Mouse (Mus musculus): ENCODE data around the gene Kmt2d.

Gene Kmt2d

GRCm38 (mm10) chr15:98859319-98860043 lies 11.5 kb downstream of the Kmt2d start:
- no peak for DNase-seq (ENCODE audit: low read depth, low spot score)

- DNase-seq (ENCODE audit: low read depth, low spot score), result no peak
Observed at GRCm38 (mm10) chr15:98854214-98854613, 16.8 kb downstream of the Kmt2d start.

DNA sequence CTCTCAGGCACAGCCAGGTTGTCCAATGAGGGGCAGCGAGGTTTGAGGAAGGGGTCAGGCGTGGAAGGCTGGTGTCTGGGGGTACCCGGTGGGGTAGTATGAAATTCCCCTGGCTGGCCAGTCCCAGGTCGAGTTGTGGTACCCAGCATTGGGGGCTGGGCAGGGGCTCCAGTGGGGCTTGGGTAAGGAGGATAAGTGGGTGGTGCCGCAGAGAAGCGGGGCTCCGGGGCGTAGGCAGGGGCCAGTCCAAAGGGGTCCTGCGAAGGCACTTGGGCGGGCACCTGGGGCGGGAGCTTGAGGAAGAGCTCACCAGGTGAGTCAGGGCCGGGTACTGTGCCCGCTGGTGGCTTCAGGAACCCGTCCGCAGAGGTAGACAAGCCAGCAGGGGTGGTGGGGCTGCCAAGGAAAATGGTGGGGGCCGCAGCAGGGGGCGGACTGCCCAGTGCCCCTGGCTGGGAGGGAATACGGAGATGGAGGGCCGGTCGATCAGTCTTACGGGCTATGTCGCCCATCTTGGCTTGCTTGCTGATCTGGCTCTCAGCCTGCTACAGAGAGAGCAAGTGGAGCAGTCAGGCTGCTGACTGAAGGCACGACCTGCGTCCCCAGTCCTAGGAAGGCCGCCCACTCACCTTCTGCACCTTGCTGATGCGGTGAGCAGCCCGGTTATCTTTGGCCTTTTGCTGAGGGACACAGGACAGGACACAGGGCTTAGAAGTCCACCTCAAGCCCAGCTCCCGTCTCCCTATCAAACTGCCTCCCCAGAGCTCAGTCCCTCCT lies 17.7 kb downstream of the Kmt2d start:
- DNase-seq (ENCODE audit: low read depth, low spot score), result no peak

DNA sequence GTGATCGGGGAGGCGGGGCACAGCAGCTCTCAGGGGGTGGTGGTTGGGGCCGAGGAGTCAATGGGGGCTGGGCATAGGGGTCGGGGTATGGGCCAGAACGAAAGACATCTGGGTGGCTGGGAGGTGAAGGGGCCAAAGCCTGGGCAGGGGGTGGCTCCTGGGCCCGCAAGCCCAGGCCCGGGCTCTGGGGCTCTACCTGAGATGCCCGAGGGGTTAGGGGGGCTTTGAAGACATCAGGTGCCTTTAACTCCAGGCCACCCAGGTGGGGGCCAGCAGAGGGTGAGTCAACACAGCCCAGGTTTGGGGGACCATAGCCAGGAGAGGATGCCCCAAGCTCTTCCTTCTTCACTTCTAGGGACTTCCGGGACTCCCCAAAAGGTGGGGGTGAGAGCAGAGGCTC lies 18.3 kb downstream of the Kmt2d start:
- DNase-seq (ENCODE audit: low read depth, low spot score), result no peak

DNA sequence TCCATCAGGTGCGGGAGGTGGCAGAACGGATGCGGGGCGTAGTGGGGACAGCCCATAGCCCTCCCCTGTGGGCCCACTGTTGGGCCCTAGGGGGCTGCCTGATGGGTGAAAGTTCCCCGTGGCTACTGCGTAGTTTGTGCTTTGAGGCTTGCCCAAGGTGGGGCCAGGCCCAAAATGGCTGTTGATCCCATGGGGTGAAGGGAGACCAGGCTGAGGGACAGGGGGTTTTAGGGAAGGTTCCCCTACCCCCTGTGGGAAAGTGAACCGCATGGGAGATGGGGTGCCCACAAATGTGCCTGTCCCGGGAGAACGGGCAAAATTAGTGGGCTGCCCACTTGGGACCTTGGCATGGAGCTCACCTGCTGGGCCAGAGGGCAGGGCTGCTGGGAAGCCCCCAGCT lies 18.9 kb downstream of the Kmt2d start:
- no peak for DNase-seq (ENCODE audit: low read depth, low spot score)

DNA sequence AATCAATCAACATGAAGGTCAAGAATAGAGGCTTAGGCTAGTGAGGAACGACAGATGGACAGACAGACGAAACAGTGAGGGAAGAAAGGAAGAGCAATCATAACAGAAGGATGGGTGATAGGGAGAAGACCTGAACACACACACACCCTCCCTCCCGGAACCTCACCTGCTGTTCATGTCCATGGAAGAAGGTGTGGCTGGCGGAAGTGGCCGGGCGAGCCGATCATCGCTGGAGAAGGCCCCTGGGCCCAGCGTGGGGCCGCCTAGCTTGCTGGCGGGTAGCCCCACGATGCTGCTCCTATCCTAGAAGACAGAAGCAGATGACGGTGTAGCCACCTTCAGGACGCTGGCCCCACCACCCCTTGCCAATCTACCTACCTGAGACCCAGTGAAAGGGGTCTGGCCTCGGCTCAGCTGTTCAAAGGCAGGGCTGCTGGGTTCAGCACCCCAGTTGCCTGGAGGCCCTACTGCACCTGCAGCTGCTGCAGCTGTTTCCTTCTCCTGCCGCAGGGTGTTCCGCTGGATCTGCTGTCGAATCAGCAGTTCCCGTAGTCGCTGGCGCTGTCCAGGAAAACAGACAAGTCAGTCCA lies 19.7 kb downstream of the Kmt2d start:
- DNase-seq (ENCODE audit: low read depth, low spot score), result no peak

GRCm38 (mm10) chr15:98850668-98851067 lies 20.3 kb downstream of the Kmt2d start:
- DNase-seq (ENCODE audit: low read depth, low spot score), result no peak

DNA sequence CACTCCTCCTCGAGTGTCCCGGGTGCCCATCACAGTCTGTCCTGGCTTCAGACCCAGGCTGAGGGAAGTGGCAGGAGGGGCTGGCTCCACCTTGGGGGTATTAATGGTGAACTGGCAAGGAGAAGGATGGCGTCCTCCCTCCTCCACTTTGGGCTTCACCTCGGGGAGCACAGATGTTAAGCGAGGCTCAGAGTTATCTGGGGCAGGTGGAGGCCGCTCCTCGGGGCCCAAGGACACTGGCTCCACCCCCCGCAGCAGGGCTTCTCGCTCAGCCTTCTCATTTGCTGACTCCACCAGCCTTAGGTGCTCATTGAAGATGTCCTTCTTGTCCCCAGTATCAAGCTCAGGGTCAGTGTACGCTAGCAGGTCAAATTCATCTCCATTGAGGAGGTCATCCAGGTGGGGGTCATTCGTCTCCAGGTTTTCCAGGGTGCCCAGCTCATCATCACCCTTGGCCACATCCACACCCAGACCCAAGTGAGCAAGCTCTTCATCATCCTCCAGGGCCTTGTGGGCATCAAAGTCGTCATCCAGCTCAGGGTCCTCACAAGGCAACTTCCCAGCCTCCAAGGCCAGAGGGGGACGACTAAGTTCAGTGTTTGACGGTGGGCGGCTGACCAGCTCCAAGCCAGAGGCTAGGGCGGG lies 20.9 kb downstream of the Kmt2d start:
- no peak for DNase-seq (ENCODE audit: low read depth, low spot score)

DNA sequence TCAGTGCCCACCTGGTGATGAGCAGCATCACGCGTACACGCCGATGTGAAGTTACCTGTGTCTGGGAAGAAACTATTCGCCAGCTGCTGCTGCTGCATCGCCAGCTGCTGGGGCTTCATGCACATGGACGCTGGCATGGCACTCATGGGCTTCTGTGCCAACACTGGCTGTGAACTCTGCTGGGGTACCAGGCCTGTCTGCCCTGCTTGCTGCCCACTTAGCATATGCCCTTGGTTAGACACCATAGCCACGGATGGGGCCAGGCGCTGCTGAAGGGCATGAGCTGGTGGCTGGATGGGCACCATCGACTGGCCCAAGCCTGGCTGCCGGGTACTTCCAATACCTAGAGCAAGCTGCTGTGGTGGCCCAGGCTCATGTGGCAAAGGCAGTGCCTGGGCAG lies 21.8 kb downstream of the Kmt2d start:
- DNase-seq (ENCODE audit: low read depth, low spot score), result no peak

GRCm38 (mm10) chr15:98846140-98846539 lies 24.9 kb downstream of the Kmt2d start:
- no peak for DNase-seq (ENCODE audit: low read depth, low spot score)

DNA sequence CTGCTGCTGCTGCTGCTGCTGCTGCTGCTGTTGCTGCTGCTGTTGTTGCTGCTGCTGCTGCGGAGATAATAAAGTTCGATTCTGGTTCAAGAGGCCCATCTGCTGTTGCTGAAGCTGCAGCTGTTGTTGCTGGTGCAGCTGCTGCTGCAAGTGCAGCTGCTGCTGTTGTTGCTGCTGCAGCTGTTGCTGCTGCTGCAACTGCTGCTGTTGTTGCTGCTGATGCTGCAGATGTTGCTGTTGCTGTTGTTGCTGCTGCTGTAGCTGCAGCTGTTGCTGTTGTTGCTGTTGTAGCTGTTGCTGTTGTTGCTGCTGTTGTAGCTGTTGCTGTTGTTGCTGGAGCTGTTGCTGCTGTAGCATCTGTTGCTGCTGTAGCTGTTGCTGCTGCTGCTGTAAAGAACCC lies 25.9 kb downstream of the Kmt2d start:
- DNase-seq (ENCODE audit: low read depth, low spot score), result no peak

GRCm38 (mm10) chr15:98843595-98844223 lies 27.3 kb downstream of the Kmt2d start:
- DNase-seq (ENCODE audit: low read depth, low spot score), result no peak

DNA sequence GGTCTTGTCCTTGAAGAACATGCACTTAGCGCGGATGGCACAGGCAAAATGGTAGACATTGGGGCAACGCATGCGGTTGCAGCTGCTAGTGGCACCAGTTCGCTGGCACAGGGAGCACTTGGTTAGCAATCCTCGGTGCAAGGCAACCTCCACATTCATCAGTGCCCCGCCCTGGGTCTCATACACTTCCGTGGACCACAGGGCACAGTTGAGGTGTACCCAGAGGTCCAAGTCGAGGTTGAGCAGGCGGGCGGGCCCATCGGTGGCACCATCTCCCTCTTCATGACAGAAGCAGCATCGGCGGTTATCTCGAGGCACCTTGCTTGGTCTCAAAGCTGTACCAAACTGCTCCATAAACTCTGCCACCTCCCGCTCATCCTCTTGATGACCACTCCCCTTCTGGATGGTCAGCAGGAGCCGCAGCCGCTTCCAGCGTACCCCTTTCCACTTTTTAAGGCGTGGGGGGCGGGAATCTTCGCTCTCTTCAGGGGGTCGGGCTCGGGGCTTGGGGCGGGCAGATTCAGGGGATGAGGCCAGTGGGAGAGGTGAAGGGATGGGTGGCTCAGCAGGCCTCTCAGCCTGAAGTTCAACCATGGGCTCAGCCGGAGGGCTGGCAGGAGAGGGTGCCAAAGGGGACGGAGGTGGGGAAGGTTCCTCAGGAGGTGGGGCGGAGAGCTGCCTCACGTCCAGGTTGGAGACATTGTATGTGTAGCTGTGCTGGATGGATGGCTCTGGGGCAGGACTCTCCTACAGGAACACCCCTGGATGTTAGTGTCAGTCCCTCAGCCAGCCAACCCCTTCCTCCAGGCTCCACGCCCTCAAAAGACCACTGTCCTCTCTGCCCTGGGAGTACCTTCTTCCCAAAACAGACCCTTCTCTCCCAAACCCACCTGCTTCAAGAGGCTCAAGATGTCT lies 31.1 kb downstream of the Kmt2d start:
- no peak for DNase-seq (ENCODE audit: low read depth, low spot score)

GRCm38 (mm10) chr15:98839161-98839560 lies 31.8 kb downstream of the Kmt2d start:
- DNase-seq (ENCODE audit: low read depth, low spot score), result no peak

DNA sequence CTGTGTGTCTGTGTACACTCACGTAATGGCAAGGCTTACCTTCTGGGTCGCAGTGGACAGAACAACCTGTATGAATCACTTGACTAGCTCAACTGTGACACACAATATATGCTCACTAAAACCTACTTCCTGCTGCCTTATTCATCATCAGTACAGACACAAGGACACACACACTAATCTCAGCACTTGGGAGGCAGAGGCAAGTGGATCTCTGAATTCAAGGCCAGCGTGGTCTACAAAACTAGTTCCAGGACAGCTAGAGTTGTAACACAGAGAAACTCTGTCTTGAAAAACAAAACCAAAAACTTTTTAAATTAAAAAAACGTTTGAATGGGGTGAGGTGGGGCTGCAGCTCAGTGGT lies 33.3 kb downstream of the Kmt2d start:
- DNase-seq (ENCODE audit: low read depth, low spot score), result no peak

GRCm38 (mm10) chr15:98837006-98837742 lies 33.8 kb downstream of the Kmt2d start:
- no peak for DNase-seq (ENCODE audit: low read depth, low spot score)

DNA sequence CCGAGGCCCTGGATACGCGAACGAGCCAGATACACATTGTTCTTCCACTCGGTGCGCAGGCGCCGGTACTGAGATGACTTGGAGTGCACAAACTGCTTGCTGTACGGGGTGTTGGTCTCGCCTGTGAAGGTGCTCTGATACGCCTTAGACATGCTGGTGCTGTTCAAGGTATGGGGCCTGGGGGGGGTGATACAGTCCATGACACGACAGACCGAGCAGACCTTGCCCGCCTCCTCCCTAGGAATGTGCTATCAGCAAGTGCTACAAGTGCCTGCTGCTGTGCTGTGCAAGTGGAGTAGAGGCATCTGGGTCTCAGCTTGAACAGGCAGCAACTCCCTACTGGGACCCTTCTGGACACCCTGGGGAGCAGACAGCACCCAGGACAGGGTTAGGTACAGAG lies 35.7 kb downstream of the Kmt2d start:
- DNase-seq (ENCODE audit: low read depth, low spot score), result no peak

- no peak for DNase-seq (ENCODE audit: low read depth, low spot score)
Observed at GRCm38 (mm10) chr15:98834059-98834458, 36.9 kb downstream of the Kmt2d start.

GRCm38 (mm10) chr15:98833281-98833680 lies 37.7 kb downstream of the Kmt2d start:
- no peak for DNase-seq (ENCODE audit: low read depth, low spot score)

All from CD4-positive helper T cell, adult 2 months (primary cell).